Mouse (Mus musculus) MEL (cell line): ENCODE data around the gene Asap3. TPM values are rescaled to one million over a fixed set of nuclear protein-coding genes. Genes with fewer than 3 reads are reported as not detected.

ENCODE experiments used
- DNase-seq: peaks from one replicate; pipeline ENCODE4 v3.0.0; 2011; ENCODE audit warnings: low read depth, low spot score
- H3K27ac ChIP-seq: 2 replicates; pipeline ENCODE4 v1.5.1; 2012; ENCODE audit warnings: low read depth, mild to moderate bottlenecking, control low read depth, low read length, moderate library complexity; ENCODE audit not compliant: control insufficient read depth
- H3K27me3 ChIP-seq, 2 experiments: fragments of 150-350 bp in 1 of 2; sonication (generic) in 1 of 2; 2 replicates each; pipeline ENCODE4 v1.6.1; 2012; ENCODE audit warnings: low read length in 2 of 2, mild to moderate bottlenecking in 2 of 2, improper control_type of control experiment in 1 of 2, moderate library complexity in 1 of 2; ENCODE audit not compliant: insufficient read depth in 2 of 2, control insufficient read depth in 1 of 2
- H3K36me3 ChIP-seq, 2 experiments: 2 replicates each; pipeline ENCODE4 v1.6.1; 2012 to 2014; ENCODE audit warnings: low read length in 2 of 2, improper control_type of control experiment in 1 of 2, inconsistent platforms in 1 of 2, mild to moderate bottlenecking in 1 of 2; ENCODE audit not compliant: insufficient read depth in 2 of 2, control insufficient read depth in 1 of 2
- H3K4me1 ChIP-seq, 2 experiments: fragments of 150-350 bp in 1 of 2; sonication (generic) in 1 of 2; 2 replicates each; pipeline ENCODE4 v1.6.1; 2012; ENCODE audit warnings: low read length in 2 of 2, improper control_type of control experiment in 1 of 2, mild to moderate bottlenecking in 1 of 2; ENCODE audit not compliant: insufficient read depth in 2 of 2, control insufficient read depth in 1 of 2
- H3K4me3 ChIP-seq, 2 experiments: fragments of 150-350 bp in 1 of 2; sonication (generic) in 1 of 2; 2 replicates each; pipeline ENCODE4 v1.5.1; 2012; ENCODE audit warnings: low read depth in 2 of 2, low read length in 2 of 2, mild to moderate bottlenecking in 2 of 2, moderate library complexity in 2 of 2, control low read depth in 1 of 2, improper control_type of control experiment in 1 of 2; ENCODE audit not compliant: control insufficient read depth in 1 of 2, insufficient read depth in 1 of 2
- H3K79me2 ChIP-seq: 2 replicates; pipeline ENCODE4 v1.6.1; 2012; ENCODE audit warnings: mild to moderate bottlenecking, low read length, moderate library complexity; ENCODE audit not compliant: control insufficient read depth, poor library complexity, insufficient read depth
- H3K9ac ChIP-seq: 2 replicates; pipeline ENCODE4 v1.6.1; 2012; ENCODE audit warnings: low read depth, mild to moderate bottlenecking, control low read depth, low read length, moderate library complexity; ENCODE audit not compliant: control insufficient read depth, poor library complexity, severe bottlenecking
- H3K9me3 ChIP-seq: fragments of 150-350 bp; sonication (generic); replicated peaks from 2 replicates; pipeline ENCODE4 v1.6.1; 2012; ENCODE audit warnings: mild to moderate bottlenecking, low read length, improper control_type of control experiment, moderate library complexity; ENCODE audit not compliant: insufficient read depth
- CHD2 ChIP-seq: IDR thresholded peaks from 2 replicates; pipeline ENCODE4 v1.6.1; 2011; ENCODE audit warnings: low read length, improper control_type of control experiment
- ELF1 ChIP-seq: IDR thresholded peaks from 2 replicates; pipeline ENCODE4 v1.6.1; 2014; ENCODE audit warnings: low read depth, mild to moderate bottlenecking, inconsistent platforms, low read length, improper control_type of control experiment, moderate library complexity
- EP300 ChIP-seq, 2 experiments: IDR thresholded peaks; 2 replicates each; pipeline ENCODE4 v1.6.1; 2011; ENCODE audit warnings: improper control_type of control experiment in 2 of 2, low read length in 2 of 2, low read depth in 1 of 2, mild to moderate bottlenecking in 1 of 2
- ETS1 ChIP-seq: IDR thresholded peaks from 2 replicates; pipeline ENCODE4 v1.6.1; 2012; ENCODE audit warnings: low read depth, mild to moderate bottlenecking, inconsistent platforms, low read length, improper control_type of control experiment, moderate library complexity
- GABPA ChIP-seq: IDR thresholded peaks from 2 replicates; pipeline ENCODE4 v1.6.1; 2012; ENCODE audit warnings: low read depth, mild to moderate bottlenecking, inconsistent platforms, low read length, improper control_type of control experiment, moderate library complexity
- GATA1 ChIP-seq: IDR thresholded peaks from 2 replicates; pipeline ENCODE4 v1.6.1; 2011; ENCODE audit warnings: low read depth, low read length, improper control_type of control experiment
- HCFC1 ChIP-seq: IDR thresholded peaks from 2 replicates; pipeline ENCODE4 v1.6.1; 2012; ENCODE audit warnings: low read depth, mild to moderate bottlenecking, inconsistent platforms, low read length, improper control_type of control experiment, moderate library complexity
- JUND ChIP-seq: IDR thresholded peaks from 2 replicates; pipeline ENCODE4 v1.6.1; 2011; ENCODE audit warnings: low read depth, mild to moderate bottlenecking, improper control_type of control experiment, low read length
- KAT2A ChIP-seq: conservative IDR thresholded peaks from 2 replicates; pipeline ENCODE4 v1.6.1; 2012; ENCODE audit warnings: low read depth, low read length, improper control_type of control experiment, inconsistent platforms
- MXI1 ChIP-seq: IDR thresholded peaks from 2 replicates; pipeline ENCODE4 v1.6.1; 2011; ENCODE audit warnings: mild to moderate bottlenecking, low read depth, low read length, improper control_type of control experiment
- MYC ChIP-seq: IDR thresholded peaks from 2 replicates; pipeline ENCODE4 v1.6.1; 2011; ENCODE audit warnings: low read depth, mild to moderate bottlenecking, low read length, improper control_type of control experiment, moderate library complexity
- NELFE ChIP-seq: IDR thresholded peaks from 2 replicates; pipeline ENCODE4 v1.6.1; 2011; ENCODE audit warnings: low read depth, low read length, improper control_type of control experiment
- NRF1 ChIP-seq: IDR thresholded peaks from 2 replicates; pipeline ENCODE4 v1.6.1; 2014; ENCODE audit warnings: low read depth, mild to moderate bottlenecking, inconsistent platforms, low read length, improper control_type of control experiment, moderate library complexity; ENCODE audit not compliant: poor library complexity, insufficient read depth, severe bottlenecking
- POLR2A ChIP-seq, 2 experiments: IDR thresholded peaks; 2 replicates each; pipeline ENCODE4 v1.6.1; 2011 to 2012; ENCODE audit warnings: low read length in 2 of 2, mild to moderate bottlenecking in 2 of 2, control low read depth in 1 of 2, improper control_type of control experiment in 1 of 2, low read depth in 1 of 2, moderate library complexity in 1 of 2; ENCODE audit not compliant: control insufficient read depth in 1 of 2, insufficient read depth in 1 of 2, poor library complexity in 1 of 2
- RCOR1 ChIP-seq: IDR thresholded peaks from 2 replicates; pipeline ENCODE4 v1.6.1; 2012; ENCODE audit warnings: low read depth, mild to moderate bottlenecking, inconsistent platforms, low read length, improper control_type of control experiment
- SIN3A ChIP-seq: IDR thresholded peaks from 2 replicates; pipeline ENCODE4 v1.6.1; 2012; ENCODE audit warnings: low read length, improper control_type of control experiment, inconsistent platforms
- TBP ChIP-seq: IDR thresholded peaks from 2 replicates; pipeline ENCODE4 v1.8.0; 2011; ENCODE audit warnings: low read depth, low read length, improper control_type of control experiment
- TCF12 ChIP-seq: IDR thresholded peaks from 2 replicates; pipeline ENCODE4 v1.6.1; 2014; ENCODE audit warnings: low read depth, mild to moderate bottlenecking, inconsistent platforms, low read length, improper control_type of control experiment, moderate library complexity
- USF1 ChIP-seq: IDR thresholded peaks from 2 replicates; pipeline ENCODE4 v1.6.1; 2014; ENCODE audit warnings: low read depth, mild to moderate bottlenecking, inconsistent platforms, low read length, improper control_type of control experiment, moderate library complexity
- USF2 ChIP-seq, 2 experiments: IDR thresholded peaks; 2 replicates each; pipeline ENCODE4 v1.6.1; 2011 to 2012; ENCODE audit warnings: improper control_type of control experiment in 2 of 2, low read length in 2 of 2, borderline replicate concordance in 1 of 2, inconsistent platforms in 1 of 2, low read depth in 1 of 2, mild to moderate bottlenecking in 1 of 2; ENCODE audit not compliant: insufficient read depth in 1 of 2
- ZKSCAN1 ChIP-seq: IDR thresholded peaks from 2 replicates; pipeline ENCODE4 v1.6.1; 2012; ENCODE audit warnings: low read depth, mild to moderate bottlenecking, inconsistent platforms, low read length, improper control_type of control experiment, moderate library complexity
- ZNF384 ChIP-seq: IDR thresholded peaks from 2 replicates; pipeline ENCODE4 v1.6.1; 2012; ENCODE audit warnings: low read depth, mild to moderate bottlenecking, inconsistent platforms, low read length, improper control_type of control experiment
- polyA plus RNA-seq, 2 experiments: library from polyadenylated mRNA; stranded (reverse) in 1 of 2; unstranded in 1 of 2; fragments of >175 nt in 1 of 2; fragments of >200 nt in 1 of 2; gene quantifications; 2 replicates each; pipeline versions ENCODE4 v1.2.1 to v1.2.4; 2012; ENCODE audit warnings: low replicate concordance in 2 of 2, low read depth in 1 of 2; ENCODE audit not compliant: insufficient read length in 2 of 2, insufficient read depth in 1 of 2, missing spikeins in 1 of 2
- total RNA-seq: library from RNA; depleted of rRNA; stranded (reverse); fragments of 300-350 nt; gene quantifications from 2 replicates; pipeline ENCODE4 v1.2.3, GENCODE M21; 2012

Gene Asap3
- total and polyA plus RNA-seq, 3 experiments, result 0.04 to 0.33 TPM; not detected in 1

GRCm38 (mm10) chr4:136218595-136219214 is 12.5 kb downstream of the Asap3 start:
- H3K27me3 ChIP-seq, result peaks cover 3 to 14% of the 10 kb centered on the region in 2 experiments; a peak in 3 of 4 replicates
- no peak for TF ChIP-seq HCFC1
- no peak for TF ChIP-seq POLR2A (IDR thresholded peaks at IDR 0.05; ENCODE audit: control insufficient read depth in 1 of 2, insufficient read depth in 1 of 2, low read depth in 1 of 2, low read length in 2 of 2, poor library complexity in 1 of 2)
- TF ChIP-seq GATA1, result no peak
- TF ChIP-seq TCF12, result no peak
- no peak for TF ChIP-seq ZKSCAN1
- TF ChIP-seq GABPA, result no peak
- H3K27ac ChIP-seq, result no peak overlapping the region
- no peak overlapping the region for H3K9ac ChIP-seq
- DNase-seq, result no peak
- no peaks in the 10 kb centered on the region for H3K4me1 ChIP-seq
- no peaks in the 10 kb centered on the region for H3K9me3 ChIP-seq
- H3K79me2 ChIP-seq, result no peaks in the 10 kb centered on the region
- H3K4me3 ChIP-seq, result no peak overlapping the region
- H3K36me3 ChIP-seq, result no peaks in the 10 kb centered on the region

- no peaks in the 10 kb centered on the region for H3K79me2 ChIP-seq
- no peaks in the 10 kb centered on the region for H3K9me3 ChIP-seq
- TF ChIP-seq RCOR1, result no peak
- TF ChIP-seq NRF1, result no peak
- no peak for TF ChIP-seq JUND
- no peak for TF ChIP-seq MXI1
- no peak for TF ChIP-seq ZNF384
- no peak for TF ChIP-seq ZKSCAN1
- TF ChIP-seq MYC, result no peak
- TF ChIP-seq USF1, result no peak
- TF ChIP-seq EP300 (IDR thresholded peaks at IDR 0.05; ENCODE audit: low read depth in 1 of 2, low read length in 2 of 2), result no peak
- TF ChIP-seq ETS1, result no peak
- no peak for TF ChIP-seq KAT2A
- no peak for TF ChIP-seq USF2 (IDR thresholded peaks at IDR 0.05; ENCODE audit: borderline replicate concordance in 1 of 2, insufficient read depth in 1 of 2, low read depth in 1 of 2, low read length in 2 of 2)
- TF ChIP-seq NELFE, result no peak
- TF ChIP-seq CHD2, result no peak
- TF ChIP-seq SIN3A, result no peak
- no peak for TF ChIP-seq GABPA
- TF ChIP-seq ELF1, result no peak
- no peak for TF ChIP-seq HCFC1
- TF ChIP-seq TBP, result no peak
- no peaks in the 10 kb centered on the region for H3K4me1 ChIP-seq
- peaks cover 3 to 14% of the 10 kb centered on the region in 2 experiments; a peak in 3 of 4 replicates for H3K27me3 ChIP-seq
- H3K9ac ChIP-seq, result no peak overlapping the region
- no peak overlapping the region for H3K27ac ChIP-seq
- no peak for DNase-seq
- no peak overlapping the region for H3K4me3 ChIP-seq
- H3K36me3 ChIP-seq, result no peaks in the 10 kb centered on the region
Measured at GRCm38 (mm10) chr4:136220133-136220775, 14.1 kb downstream of the Asap3 start.
